Mouse (Mus musculus): Measurements from ENCODE around the gene Zfp36l1.

DNA sequence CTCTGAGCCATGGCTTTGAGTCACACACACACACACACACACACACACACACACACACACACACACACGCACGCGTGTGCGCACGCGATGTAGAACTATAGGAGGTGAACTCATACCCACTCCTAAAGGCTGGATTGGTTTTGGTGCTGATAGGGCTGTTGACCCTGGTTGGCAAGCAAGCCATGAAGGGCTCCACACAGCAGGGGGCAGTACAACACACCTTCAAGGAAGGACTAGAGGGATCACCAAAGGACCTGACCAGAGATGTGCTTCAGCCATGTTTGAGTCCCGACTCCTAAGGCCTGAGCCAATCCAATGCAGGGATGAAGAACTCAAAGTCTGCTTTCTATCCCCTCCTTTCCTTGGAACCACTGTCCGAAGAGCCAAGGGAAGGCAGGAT, 16.7 kb upstream of the Zfp36l1 start:
- TF ChIP-seq POLR2A (IDR thresholded peaks at IDR 0.05; ENCODE audit: borderline replicate concordance, extremely low read depth, insufficient read depth, insufficient read length, poor library complexity, severe bottlenecking) (no peak), CTCF (IDR thresholded peaks at IDR 0.05; ENCODE audit: borderline replicate concordance, extremely low read depth, insufficient read depth, insufficient read length) (no peak)
